Mouse (Mus musculus) intestine, postnatal 0 days (tissue): ENCODE data around the gene Ccdc43. TPM values are rescaled to one million over a fixed set of nuclear protein-coding genes. Genes with fewer than 3 reads are reported as not detected.
"Not testable (repeated sequence)": the region's sequence is repeated elsewhere in the genome, so short reads cannot be mapped to it uniquely, and the experiment has no call there.

Experiments used
- ATAC-seq: fragments of 200-750 bp; cut with Nextera tagmentation; 2 replicates; pipeline ENCODE4 v1.8.0; 2017; ENCODE audit warnings: mild to moderate bottlenecking, moderate TSS enrichment, moderate library complexity
- H3K27ac ChIP-seq: fragments of 300-500 bp; sonication (generic); 2 replicates; pipeline ENCODE4 v1.5.1; 2014; ENCODE audit warnings: mild to moderate bottlenecking, low read depth, low read length, moderate library complexity
- H3K27me3 ChIP-seq: fragments of 300-500 bp; sonication (generic); replicated peaks from 2 replicates; pipeline ENCODE4 v1.6.1; 2014; ENCODE audit warnings: low read length, mixed read lengths; ENCODE audit not compliant: control insufficient read depth, insufficient read depth
- H3K36me3 ChIP-seq: fragments of 300-500 bp; sonication (generic); 2 replicates; pipeline ENCODE4 v1.6.1; 2014; ENCODE audit warnings: mild to moderate bottlenecking, moderate library complexity; ENCODE audit not compliant: control insufficient read depth, insufficient read depth
- H3K4me1 ChIP-seq: fragments of 300-500 bp; sonication (generic); replicated peaks from 2 replicates; pipeline ENCODE4 v1.6.1; 2014; ENCODE audit warnings: antibody characterized with exemption, low read length, mixed read lengths; ENCODE audit not compliant: control insufficient read depth, insufficient read depth
- H3K4me2 ChIP-seq: fragments of 300-500 bp; sonication (generic); replicated peaks from 2 replicates; pipeline ENCODE4 v1.6.1; 2014; ENCODE audit warnings: low read depth, mild to moderate bottlenecking, moderate library complexity
- H3K4me3 ChIP-seq: fragments of 300-500 bp; sonication (generic); 2 replicates; pipeline ENCODE4 v1.5.1; 2014; ENCODE audit warnings: low read depth, low read length
- H3K9ac ChIP-seq: fragments of 300-500 bp; sonication (generic); 2 replicates; pipeline ENCODE4 v1.6.1; 2014; ENCODE audit warnings: mild to moderate bottlenecking, low read depth, low read length
- H3K9me3 ChIP-seq: fragments of 300-500 bp; sonication (generic); 2 replicates; pipeline ENCODE4 v1.6.1; 2016; ENCODE audit warnings: mixed run types; ENCODE audit not compliant: control insufficient read depth
- CTCF ChIP-seq: sonication (generic); IDR thresholded peaks from 2 replicates; pipeline ENCODE4 v1.5.1; 2016; ENCODE audit warnings: low read depth, mild to moderate bottlenecking, control low read depth, antibody characterized with exemption, moderate library complexity
- WGBS: fragments of 180-500 bp; shearing (Covaris S2); extraction: QIAGEN DNeasy Blood & Tissue Kit; methylation state at CpG from one replicate; pipeline ENCODE4 v1.1.7; 2014; 5-methylcytosine and 5-hydroxymethylcytosine counted together
- polyA plus RNA-seq: library from polyadenylated mRNA; unstranded; fragments of >200 nt; fragmentation: Nextera tagmentation; extraction: Ambion mirVana; gene quantifications from 2 replicates; pipeline ENCODE4 v1.2.1, GENCODE M21; 2015

Ccdc43 gene
- polyA plus RNA-seq, 1 experiment from 2014 or later = 17.1 TPM

DNA sequence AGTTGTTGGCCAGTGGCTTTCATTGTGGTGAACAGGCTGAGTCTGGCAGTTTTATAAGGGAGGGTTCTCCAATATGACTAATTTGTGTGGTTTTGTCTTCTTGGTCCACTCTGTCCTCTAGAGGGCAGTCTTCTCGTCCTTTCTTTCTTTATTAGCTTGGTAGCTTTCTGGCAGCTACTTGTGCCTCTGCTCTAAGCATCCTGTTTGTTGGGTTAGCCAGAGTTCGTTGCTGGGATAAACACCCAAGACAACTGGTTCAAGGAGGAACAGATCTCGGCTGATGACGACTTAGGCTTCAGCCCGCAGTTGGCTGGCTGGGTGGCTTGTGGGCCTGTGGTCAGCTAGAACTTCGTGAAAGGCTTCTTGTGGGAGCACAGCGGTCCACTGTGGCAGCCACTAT lies 31.0 kb upstream of the Ccdc43 start:
- Histone ChIP-seq H3K27me3 (no peaks in the 10 kb centered on the region), H3K4me3 (no peak overlapping the region), H3K4me1 (no peaks in the 10 kb centered on the region), H3K27ac (no peak overlapping the region), H3K4me2 (no peak overlapping the region), H3K36me3 (no peaks in the 10 kb centered on the region), H3K9ac (no peak overlapping the region), H3K9me3 (no peaks in the 10 kb centered on the region)
- TF ChIP-seq CTCF = peak; percentile 77
- ATAC-seq = no peak
- WGBS = 37% methylated on average over 7 of the region's 7 CpGs

DNA sequence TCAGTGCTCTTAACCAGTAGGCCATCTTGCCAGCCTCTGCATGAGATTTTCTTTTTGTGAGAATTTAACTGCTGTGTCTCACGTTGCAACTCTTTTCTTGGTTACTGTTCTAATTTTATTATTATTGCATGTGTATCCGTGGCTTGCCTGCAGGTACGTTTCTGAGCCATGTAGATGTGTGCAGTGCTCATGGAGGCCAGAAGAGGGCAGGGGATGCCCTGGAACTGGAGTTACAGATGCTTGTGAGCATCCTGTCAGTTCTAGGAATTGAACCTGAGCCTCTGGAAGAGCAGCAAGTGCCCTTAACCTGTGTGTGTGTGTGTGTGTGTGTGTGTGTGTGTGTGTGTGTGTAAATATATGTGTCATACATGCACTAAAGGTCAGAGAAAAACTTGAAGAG lies 28.0 kb upstream of the Ccdc43 start:
- no peaks in the 10 kb centered on the region for H3K4me1 ChIP-seq
- 35% methylated on average over 3 of the region's 3 CpGs for WGBS
- H3K9ac ChIP-seq = no peak overlapping the region
- H3K36me3 ChIP-seq = no peaks in the 10 kb centered on the region
- TF ChIP-seq CTCF = peak; percentile 62
- ATAC-seq = no peak
- no peaks in the 10 kb centered on the region for H3K9me3 ChIP-seq
- no peak overlapping the region for H3K4me2 ChIP-seq
- H3K27ac ChIP-seq = no peak overlapping the region
- no peak overlapping the region for H3K4me3 ChIP-seq
- no peaks in the 10 kb centered on the region for H3K27me3 ChIP-seq

DNA sequence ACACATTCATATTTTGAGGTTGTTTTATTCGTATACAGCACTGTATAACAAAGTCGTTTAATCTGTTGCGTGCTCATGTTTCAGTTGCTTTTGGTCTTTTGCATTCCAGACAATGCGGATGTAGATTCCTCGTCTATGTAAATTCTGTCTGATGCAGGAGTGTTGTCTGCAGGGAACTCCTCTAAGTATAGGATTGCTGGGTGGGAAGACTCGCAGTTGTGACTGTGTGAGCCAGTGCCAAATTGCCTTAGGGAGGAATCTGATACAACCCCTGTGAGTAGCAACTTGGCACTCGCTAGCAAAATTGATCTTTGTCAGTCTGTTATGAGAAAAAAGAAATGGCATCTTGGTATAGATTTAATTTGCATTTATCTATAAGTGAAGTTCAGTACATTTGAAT lies 18.6 kb upstream of the Ccdc43 start:
- WGBS = 79% methylated on average over 7 of the region's 7 CpGs
- H3K9ac ChIP-seq = no peak overlapping the region
- H3K36me3 ChIP-seq = no peaks in the 10 kb centered on the region
- no peak overlapping the region for H3K27ac ChIP-seq
- no peak overlapping the region for H3K4me3 ChIP-seq
- no peaks in the 10 kb centered on the region for H3K4me1 ChIP-seq
- no peak for TF ChIP-seq CTCF
- no peak overlapping the region for H3K4me2 ChIP-seq
- H3K9me3 ChIP-seq = no peaks in the 10 kb centered on the region
- ATAC-seq = no peak
- H3K27me3 ChIP-seq = no peaks in the 10 kb centered on the region

DNA sequence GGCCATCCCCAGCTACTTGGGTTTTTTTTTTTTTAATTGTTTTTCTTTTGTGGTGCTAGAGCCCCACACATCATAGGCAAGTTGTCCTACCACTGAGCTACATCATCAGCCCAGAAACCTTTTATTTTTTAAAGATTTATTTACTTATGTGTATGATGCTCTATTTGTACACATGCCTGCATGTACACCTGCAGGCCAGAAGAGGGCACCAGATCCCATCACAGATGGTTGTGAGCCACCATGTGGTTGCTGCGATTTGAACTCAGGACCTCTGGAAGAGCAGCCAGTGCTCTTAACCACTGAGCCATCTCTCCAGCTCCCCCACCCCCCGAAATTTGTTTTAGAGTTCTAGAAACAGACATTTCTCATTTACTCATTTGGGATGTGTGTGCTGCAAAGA lies 17.0 kb upstream of the Ccdc43 start:
- H3K36me3 ChIP-seq, H3K4me3 ChIP-seq, H3K4me2 ChIP-seq, H3K27me3 ChIP-seq, H3K27ac ChIP-seq, H3K9me3 ChIP-seq, ATAC-seq, H3K9ac ChIP-seq, H3K4me1 ChIP-seq: not testable (repeated sequence)
- 83% methylated on average over 2 of the region's 2 CpGs for WGBS
- peak; percentile 46 for TF ChIP-seq CTCF

DNA sequence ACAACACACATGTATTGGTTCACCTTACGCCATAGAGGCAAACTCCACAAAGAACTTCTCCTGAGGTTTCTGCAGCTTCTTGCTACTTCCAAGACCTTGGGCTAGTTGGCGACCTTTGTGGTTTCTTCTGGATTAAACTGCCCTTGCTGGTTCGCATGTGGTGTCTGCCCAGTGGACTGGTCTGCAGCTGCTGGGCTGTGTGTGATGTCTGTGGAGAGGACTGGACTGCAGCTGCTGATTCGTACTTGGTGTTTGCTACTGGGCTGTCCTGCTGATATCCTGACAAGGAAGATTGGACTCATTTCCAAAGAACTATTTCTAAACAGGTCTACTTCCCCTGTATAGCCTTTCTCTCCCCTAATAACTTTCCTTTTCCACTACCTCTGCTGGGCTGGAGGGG lies 14.8 kb upstream of the Ccdc43 start:
- 85% methylated on average over 4 of the region's 4 CpGs for WGBS
- no peak for TF ChIP-seq CTCF
- no peak overlapping the region for H3K4me3 ChIP-seq
- H3K27me3 ChIP-seq = no peaks in the 10 kb centered on the region
- no peak overlapping the region for H3K27ac ChIP-seq
- H3K9me3 ChIP-seq = no peaks in the 10 kb centered on the region
- H3K9ac ChIP-seq = no peak overlapping the region
- no peaks in the 10 kb centered on the region for H3K4me1 ChIP-seq
- no peak overlapping the region for H3K4me2 ChIP-seq
- no peak for ATAC-seq
- H3K36me3 ChIP-seq = no peaks in the 10 kb centered on the region

DNA sequence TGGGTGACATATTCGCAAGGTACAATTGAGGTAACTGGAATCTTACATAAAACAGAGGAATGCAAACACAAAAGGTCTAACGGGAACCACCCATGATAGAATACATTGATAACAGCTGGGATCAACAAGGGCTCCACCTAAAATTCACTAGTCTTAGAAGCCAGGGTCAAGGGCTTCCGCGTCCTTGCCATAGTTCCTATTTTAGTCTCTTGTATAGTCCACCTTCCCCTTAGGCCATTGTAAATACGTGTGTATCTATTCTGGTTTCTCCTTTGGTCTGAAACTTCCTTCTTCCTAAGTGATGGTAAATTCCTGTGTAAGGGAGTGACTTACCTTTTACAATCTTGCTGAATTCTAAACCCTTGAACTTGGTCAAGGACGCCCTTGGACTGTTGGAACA lies 4.6 kb upstream of the Ccdc43 start:
- H3K4me2 ChIP-seq, H3K9ac ChIP-seq, H3K36me3 ChIP-seq, H3K9me3 ChIP-seq, H3K4me1 ChIP-seq, H3K4me3 ChIP-seq, H3K27ac ChIP-seq, H3K27me3 ChIP-seq, ATAC-seq: not testable (repeated sequence)
- 81% methylated on average over 6 of the region's 6 CpGs for WGBS

DNA sequence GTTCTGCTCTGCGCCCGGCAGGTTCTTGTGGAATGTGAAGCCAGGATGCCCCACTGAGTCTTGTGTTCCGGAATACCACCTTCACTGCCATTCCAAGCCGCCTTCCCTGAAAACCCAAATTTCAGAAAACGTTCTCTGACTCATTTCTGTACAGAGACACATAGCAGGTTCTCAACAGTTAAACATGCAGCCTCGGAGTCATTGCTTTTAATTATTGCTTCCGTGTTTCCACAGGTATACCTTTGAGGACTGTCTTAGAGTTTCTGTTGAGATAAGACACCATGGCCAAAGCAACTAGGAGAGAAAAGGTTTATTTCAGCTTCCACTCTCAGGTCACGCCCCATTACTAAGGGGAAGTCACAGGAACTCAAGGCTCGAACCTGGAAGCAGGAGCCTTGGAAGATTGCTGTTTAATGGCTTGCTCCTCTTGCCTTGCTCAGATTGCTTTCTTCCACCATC lies 465 bp upstream of the Ccdc43 start:
- Histone ChIP-seq H3K4me1 (no peaks in the 10 kb centered on the region), H3K4me3 (peak overlapping the region; percentile 67), H3K27ac (peak overlapping the region; percentile 43), H3K9me3 (no peaks in the 10 kb centered on the region), H3K36me3 (no peaks in the 10 kb centered on the region; the same call in 1 of the 2 replicates), H3K27me3 (no peaks in the 10 kb centered on the region), H3K4me2 (peak overlapping the region; percentile 83), H3K9ac (peak overlapping the region; percentile 53)
- 6% methylated on average over 9 of the region's 9 CpGs for WGBS
- no peak for TF ChIP-seq CTCF
- ATAC-seq = peak; percentile 52
